In genomic region chr9:84343435-84344095, GRCm38 (mm10) we compare ENCODE assay signal across 9 mouse cellular contexts.
DNase-seq lines count a peak whose midpoint lies in the region; ATAC-seq lines count a peak whose summit lies in the region.
"Had no signal": no experiment of that assay in that cellular context is flagged by ENCODE, and none has a peak within 500 bp of the region (broad histone marks: within the 10 kb centered on the region; RNA-seq: fewer than 3 reads in every experiment).

No protein-coding gene starts in this region.

- WGBS in hindbrain, embryonic 16.5 days: 13% methylated on average over 7 of the region's 7 CpGs

- no peaks in the 10 kb centered on the region for H3K36me3 ChIP-seq in hindbrain, embryonic 16.5 days (ENCODE audit: control insufficient read depth, insufficient read depth, low read length)
- H3K36me3 ChIP-seq: heart, embryonic 13.5 days had no signal

- no peaks in the 10 kb centered on the region for H3K27me3 ChIP-seq in hindbrain, embryonic 16.5 days (replicated peaks; ENCODE audit: control insufficient read depth, insufficient read depth, low read length)
- H3K27me3 ChIP-seq: heart, embryonic 13.5 days had no signal

- no peaks in the 10 kb centered on the region for H3K9me3 ChIP-seq in hindbrain, embryonic 16.5 days (ENCODE audit: control insufficient read depth, low read length)
- H3K9me3 ChIP-seq: heart, embryonic 13.5 days had no signal

- no peak overlapping the region for H3K4me3 ChIP-seq in hindbrain, embryonic 16.5 days (ENCODE audit: low read length)
- H3K4me3 ChIP-seq: heart, embryonic 13.5 days had no signal

- no peak overlapping the region for H3K4me2 ChIP-seq in hindbrain, embryonic 16.5 days (ENCODE audit: low read length)
- H3K4me2 ChIP-seq: heart, embryonic 13.5 days had no signal

- peak; percentile 52 for DNase-seq in MN1 (ENCODE audit: low spot score)
- DNase-seq in cerebellum, adult 8-10 months: peak; percentile 49
- peak; percentile 72 to 84 for DNase-seq in frontal cortex, postnatal 14 days (ENCODE audit: low spot score in 2 of 2)
- peak; percentile 63 to 80 for DNase-seq in layer of hippocampus, postnatal 25 days (ENCODE audit: extremely low spot score in 1 of 2, low spot score in 1 of 2)
- DNase-seq in lung, postnatal 10 days: peak; percentile 77
- DNase-seq in retina, adult 2 months (ENCODE audit: low read depth, low spot score): peak; percentile 28
- DNase-seq in thymus, postnatal 25 days: peak; percentile 33

- H3K27ac ChIP-seq in hindbrain, embryonic 16.5 days (ENCODE audit: low read depth, low read length): no peak overlapping the region
- H3K27ac ChIP-seq: heart, embryonic 13.5 days had no signal

- peak; percentile 96 for ATAC-seq in hindbrain, embryonic 16.5 days

- no peaks in the 10 kb centered on the region for H3K4me1 ChIP-seq in hindbrain, embryonic 16.5 days (ENCODE audit: control insufficient read depth, insufficient read depth, low read depth, low read length)
- H3K4me1 ChIP-seq: heart, embryonic 13.5 days had no signal

- no peak overlapping the region for H3K9ac ChIP-seq in hindbrain, embryonic 16.5 days (ENCODE audit: low read depth, low read length)
- H3K9ac ChIP-seq: heart, embryonic 13.5 days had no signal

Comparison
In these comparisons a context has a peak if more than half of its experiments do, and no peak if none do; other contexts are left out.
1. DNase-seq: peak in every context shown above with its lines; median percentile 78 in frontal cortex, postnatal 14 days; 77 in lung, postnatal 10 days; 72 in layer of hippocampus, postnatal 25 days; 52 in MN1; 49 in cerebellum, adult 8-10 months; 33 in thymus, postnatal 25 days; 28 in retina, adult 2 months.